ENCODE assay signal across 18 mouse cellular contexts in genomic region chr5:125457538-125457937, GRCm38 (mm10).
"Had no signal": no experiment of that assay in that cellular context is flagged by ENCODE, and none has a peak within 500 bp of the region (broad histone marks: within the 10 kb centered on the region; RNA-seq: fewer than 3 reads in every experiment).

No protein-coding gene starts in this region.

- H3K9me3 ChIP-seq: lung, embryonic 15.5 days; midbrain, embryonic 12.5 days; midbrain, embryonic 15.5 days; neural tube, embryonic 12.5 days; neural tube, embryonic 15.5 days had no signal

- H3K9ac ChIP-seq: lung, embryonic 15.5 days; midbrain, embryonic 12.5 days; midbrain, embryonic 15.5 days; neural tube, embryonic 12.5 days; neural tube, embryonic 15.5 days had no signal

- H3K4me1 ChIP-seq: lung, embryonic 15.5 days; midbrain, embryonic 12.5 days; midbrain, embryonic 15.5 days; neural tube, embryonic 12.5 days; neural tube, embryonic 15.5 days had no signal

- H3K4me3 ChIP-seq: layer of hippocampus, adult 2 months; lung, embryonic 15.5 days; midbrain, embryonic 12.5 days; midbrain, embryonic 15.5 days; neural tube, embryonic 12.5 days; neural tube, embryonic 15.5 days had no signal

- DNase-seq: kidney, adult 8-10 months; kidney, postnatal 25 days; layer of hippocampus, adult 9-11 months; lung, adult 18-20 months; lung, postnatal 10 days; lung, postnatal 4 days; right cerebral cortex, postnatal 25 days; thymus, adult 18-20 months; thymus, postnatal 14 days; thymus, postnatal 4 days had no signal

- H3K27me3 ChIP-seq: lung, embryonic 15.5 days; midbrain, embryonic 12.5 days; midbrain, embryonic 15.5 days; neural tube, embryonic 12.5 days; neural tube, embryonic 15.5 days had no signal

- H3K27ac ChIP-seq: kidney, postnatal 0 days; layer of hippocampus, adult 2 months; lung, embryonic 15.5 days; midbrain, embryonic 12.5 days; midbrain, embryonic 15.5 days; neural tube, embryonic 12.5 days; neural tube, embryonic 15.5 days had no signal

- H3K4me2 ChIP-seq: lung, embryonic 15.5 days; midbrain, embryonic 12.5 days; midbrain, embryonic 15.5 days; neural tube, embryonic 12.5 days; neural tube, embryonic 15.5 days had no signal

- ATAC-seq: intestine, postnatal 0 days; midbrain, embryonic 15.5 days had no signal
